Mouse (Mus musculus) limb, embryonic 10.5 days (tissue): ENCODE measurements around the gene Cyp2d26. TPM values are rescaled to one million over a fixed set of nuclear protein-coding genes. Genes with fewer than 3 reads are reported as not detected.
"Not testable (repeated sequence)": the region's sequence is repeated elsewhere in the genome, so short reads cannot be mapped to it uniquely, and the experiment has no call there.

ENCODE experiments used
- DNase-seq: peaks from one replicate; pipeline ENCODE4 v3.0.0-alpha.2; 2017; ENCODE audit warnings: low spot score
- H3K27ac ChIP-seq: fragments of 300-500 bp; sonication (generic); 2 replicates; pipeline ENCODE4 v1.5.1; 2016; ENCODE audit warnings: mild to moderate bottlenecking
- H3K27me3 ChIP-seq: fragments of 300-500 bp; sonication (generic); 2 replicates; pipeline ENCODE4 v1.6.1; 2016; ENCODE audit warnings: low read depth, mild to moderate bottlenecking; ENCODE audit not compliant: poor library complexity, severe bottlenecking
- H3K36me3 ChIP-seq: fragments of 300-500 bp; sonication (generic); 2 replicates; pipeline ENCODE4 v1.6.1; 2016; ENCODE audit warnings: mild to moderate bottlenecking, moderate library complexity
- H3K4me1 ChIP-seq: fragments of 300-500 bp; sonication (generic); 2 replicates; pipeline ENCODE4 v1.6.1; 2016
- H3K4me3 ChIP-seq: fragments of 300-500 bp; sonication (generic); 2 replicates; pipeline ENCODE4 v1.5.1; 2016; ENCODE audit warnings: mild to moderate bottlenecking, moderate library complexity
- H3K9me3 ChIP-seq: fragments of 300-500 bp; sonication (generic); replicated peaks from 2 replicates; pipeline ENCODE4 v1.6.1; 2016; ENCODE audit warnings: mild to moderate bottlenecking
- WGBS: fragments of 180-500 bp; shearing (Covaris S2); methylation state at CpG from one replicate; pipeline ENCODE4 v1.1.7; 2016; 5-methylcytosine and 5-hydroxymethylcytosine counted together
- polyA plus RNA-seq: library from polyadenylated mRNA; unstranded; fragments of >200 nt; fragmentation: Nextera tagmentation; extraction: Ambion mirVana; gene quantifications from 2 replicates; pipeline ENCODE4 v1.2.1, GENCODE M21; 2016

Gene Cyp2d26
- polyA plus RNA-seq, 1 experiment from 2014 or later: not detected

GRCm38 (mm10) chr15:82795936-82796440 is 1.9 kb upstream of the Cyp2d26 start:
- Histone ChIP-seq H3K4me1 (no peaks in the 10 kb centered on the region), H3K27me3 (no peaks in the 10 kb centered on the region), H3K36me3 (no peaks in the 10 kb centered on the region), H3K27ac (no peak overlapping the region), H3K9me3 (no peaks in the 10 kb centered on the region), H3K4me3 (no peak overlapping the region)
- no peak for DNase-seq
- WGBS: 85% methylated on average over 3 of the region's 3 CpGs

DNA sequence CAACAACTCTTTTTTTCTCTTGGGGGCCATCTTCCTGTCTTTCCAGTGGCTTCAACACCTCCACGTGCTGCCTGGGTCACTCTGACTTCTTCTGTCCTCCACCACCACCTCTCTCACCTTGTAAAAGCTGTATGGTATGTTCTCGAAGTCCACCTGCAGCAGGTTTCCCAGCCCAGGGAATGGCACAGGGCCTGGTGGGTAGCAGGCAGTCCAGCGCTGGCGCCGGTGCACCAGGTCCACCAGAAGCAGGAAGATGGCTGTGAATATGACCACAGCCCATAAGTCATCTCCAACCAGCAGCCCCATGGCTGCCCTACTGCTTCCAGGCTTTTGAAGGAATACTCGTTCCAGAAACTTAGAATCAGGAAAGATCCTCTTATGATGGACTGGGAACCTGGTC is 226 bp downstream of the Cyp2d26 start:
- Histone ChIP-seq H3K27me3 (no peaks in the 10 kb centered on the region), H3K4me1 (no peaks in the 10 kb centered on the region), H3K27ac (no peak overlapping the region), H3K36me3 (no peaks in the 10 kb centered on the region), H3K9me3 (no peaks in the 10 kb centered on the region), H3K4me3 (no peak overlapping the region)
- WGBS: 88% methylated on average over 6 of the region's 6 CpGs
- DNase-seq: no peak

GRCm38 (mm10) chr15:82793454-82793853 is 640 bp downstream of the Cyp2d26 start:
- Histone ChIP-seq H3K27ac (no peak overlapping the region), H3K36me3 (no peaks in the 10 kb centered on the region), H3K9me3 (no peaks in the 10 kb centered on the region), H3K4me3 (no peak overlapping the region), H3K27me3 (no peaks in the 10 kb centered on the region), H3K4me1 (no peaks in the 10 kb centered on the region)
- no peak for DNase-seq
- 83% methylated on average over 1 of the region's 1 CpGs for WGBS

DNA sequence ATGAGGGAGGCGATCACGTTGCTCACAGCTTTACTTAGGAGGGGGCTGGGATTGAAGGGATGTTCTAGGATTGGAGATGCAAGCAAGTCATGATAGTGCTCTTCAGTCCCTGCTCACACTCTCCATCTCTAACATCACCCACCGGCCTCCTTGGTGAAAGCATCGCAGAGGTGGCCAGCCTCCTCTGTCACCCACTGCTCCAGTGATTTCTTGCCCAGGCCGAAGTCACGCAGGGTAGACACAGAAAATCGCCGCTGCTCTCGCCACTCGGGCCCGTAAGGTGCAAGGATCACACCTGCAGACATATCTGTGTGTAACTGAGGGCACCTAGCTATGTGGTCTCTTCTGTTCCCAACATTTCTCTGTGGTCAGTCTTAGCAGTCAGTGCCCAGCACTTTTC is 1.5 kb downstream of the Cyp2d26 start:
- no peak for DNase-seq
- H3K9me3 ChIP-seq: no peaks in the 10 kb centered on the region
- no peak overlapping the region for H3K4me3 ChIP-seq
- no peak overlapping the region for H3K27ac ChIP-seq
- H3K36me3 ChIP-seq: no peaks in the 10 kb centered on the region
- H3K4me1 ChIP-seq: no peaks in the 10 kb centered on the region
- WGBS: 93% methylated on average over 11 of the region's 11 CpGs
- no peaks in the 10 kb centered on the region for H3K27me3 ChIP-seq

- Histone ChIP-seq H3K4me1 (no peaks in the 10 kb centered on the region), H3K4me3 (no peak overlapping the region), H3K27ac (no peak overlapping the region), H3K9me3 (no peaks in the 10 kb centered on the region), H3K27me3 (no peaks in the 10 kb centered on the region), H3K36me3 (no peaks in the 10 kb centered on the region)
- no peak for DNase-seq
- 92% methylated on average over 1 of the region's 1 CpGs for WGBS
These were observed 9.5 kb downstream of the Cyp2d26 start for GRCm38 (mm10) chr15:82784581-82784980.

DNA sequence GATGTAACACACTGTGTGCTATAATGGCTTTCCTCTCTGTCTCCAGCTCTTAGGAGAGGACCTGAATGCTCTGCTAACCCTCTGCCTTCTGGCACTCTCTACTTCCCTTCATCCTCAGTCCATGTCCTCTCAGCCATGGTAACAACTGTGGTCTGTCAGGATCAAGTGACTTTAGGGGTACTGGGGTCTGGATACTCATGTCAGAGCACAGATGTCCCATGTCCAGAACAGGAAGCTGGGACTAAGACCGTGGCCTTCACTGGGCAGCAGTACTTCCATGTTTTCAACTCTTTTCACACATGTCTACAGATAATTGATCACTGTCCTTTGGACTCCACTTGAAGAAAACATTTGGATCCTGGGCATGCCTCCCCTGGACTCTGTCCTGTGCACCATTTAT is 10.3 kb downstream of the Cyp2d26 start:
- Histone ChIP-seq H3K4me1 (no peaks in the 10 kb centered on the region), H3K36me3 (no peaks in the 10 kb centered on the region), H3K4me3 (no peak overlapping the region), H3K27ac (no peak overlapping the region), H3K27me3 (no peaks in the 10 kb centered on the region), H3K9me3 (no peaks in the 10 kb centered on the region)
- WGBS: 86% methylated on average over 1 of the region's 1 CpGs
- no peak for DNase-seq

GRCm38 (mm10) chr15:82777856-82778255 is 16.2 kb downstream of the Cyp2d26 start:
- H3K36me3 ChIP-seq, H3K4me1 ChIP-seq, H3K27ac ChIP-seq, H3K9me3 ChIP-seq, H3K4me3 ChIP-seq, H3K27me3 ChIP-seq, DNase-seq: not testable (repeated sequence)
- WGBS: 90% methylated on average over 5 of the region's 5 CpGs

GRCm38 (mm10) chr15:82765943-82766342 is 28.2 kb downstream of the Cyp2d26 start:
- H3K27me3 ChIP-seq: no peaks in the 10 kb centered on the region
- no peaks in the 10 kb centered on the region for H3K36me3 ChIP-seq
- no peak for DNase-seq
- H3K27ac ChIP-seq: no peak overlapping the region
- WGBS: 85% methylated on average over 2 of the region's 2 CpGs
- H3K4me3 ChIP-seq: no peak overlapping the region
- H3K9me3 ChIP-seq: no peaks in the 10 kb centered on the region
- H3K4me1 ChIP-seq: no peaks in the 10 kb centered on the region

GRCm38 (mm10) chr15:82764881-82765280 is 29.2 kb downstream of the Cyp2d26 start:
- H3K4me3 ChIP-seq: no peak overlapping the region
- H3K9me3 ChIP-seq: no peaks in the 10 kb centered on the region
- no peak overlapping the region for H3K27ac ChIP-seq
- DNase-seq: no peak
- H3K27me3 ChIP-seq: no peaks in the 10 kb centered on the region
- H3K4me1 ChIP-seq: no peaks in the 10 kb centered on the region
- 85% methylated on average over 6 of the region's 6 CpGs for WGBS
- H3K36me3 ChIP-seq: no peaks in the 10 kb centered on the region

- no peak within 1 kb of the TSS for H3K4me3 ChIP-seq
- whole genome bisulfite sequencing: 93% methylated on average over 9 of the region's 9 CpGs
These were observed 30.3 kb downstream of the Cyp2d26 start, which contains the start of gene Cyp2d40 for GRCm38 (mm10) chr15:82763631-82764420. TSS of gene Cyp2d40 (minus strand) at chr15:82764183.

GRCm38 (mm10) chr15:82748141-82748540 is 46.0 kb downstream of the Cyp2d26 start:
- DNase-seq: no peak
- Histone ChIP-seq H3K9me3 (no peaks in the 10 kb centered on the region), H3K27ac (no peak overlapping the region), H3K4me1 (no peaks in the 10 kb centered on the region), H3K27me3 (no peaks in the 10 kb centered on the region), H3K36me3 (no peaks in the 10 kb centered on the region), H3K4me3 (no peak overlapping the region)
- 61% methylated on average over 1 of the region's 1 CpGs for WGBS

More at GRCm38 (mm10) chr15:82763631-82764420, 30.3 kb downstream of the Cyp2d26 start, which contains the start of gene Cyp2d40:
- no peak for DNase-seq
- no peaks in the 10 kb centered on the region for H3K4me1 ChIP-seq
- H3K36me3 ChIP-seq: no peaks in the 10 kb centered on the region
- no peaks in the 10 kb centered on the region for H3K9me3 ChIP-seq
- H3K27ac ChIP-seq: no peak within 1 kb of the TSS
- H3K27me3 ChIP-seq: no peaks in the 10 kb centered on the region

- H3K9me3 ChIP-seq: no peaks in the 10 kb centered on the region
- H3K27ac ChIP-seq: no peak overlapping the region
- H3K27me3 ChIP-seq: no peaks in the 10 kb centered on the region
- WGBS: 58% methylated on average over 1 of the region's 1 CpGs
- no peaks in the 10 kb centered on the region for H3K4me1 ChIP-seq
- no peak overlapping the region for H3K4me3 ChIP-seq
- no peak for DNase-seq
- no peaks in the 10 kb centered on the region for H3K36me3 ChIP-seq
These were observed 46.6 kb downstream of the Cyp2d26 start for GRCm38 (mm10) chr15:82747516-82747915.
